Mouse (Mus musculus) heart, adult 2 months (tissue): ENCODE data around the gene Cnot10.

ENCODE experiments used
- CTCF ChIP-seq: fragments of 200-600 bp; IDR thresholded peaks from 2 replicates; pipeline ENCODE4 v1.8.1; 2022; ENCODE audit warnings: antibody characterized with exemption, mild to moderate bottlenecking, moderate library complexity
- EP300 ChIP-seq: fragments of 200-500 bp; IDR thresholded peaks from 2 replicates; pipeline ENCODE4 v1.6.1; 2011; ENCODE audit warnings: low read depth, low read length, control low read depth; ENCODE audit not compliant: insufficient read depth
- POLR2A ChIP-seq: fragments of 200-500 bp; IDR thresholded peaks from 2 replicates; pipeline ENCODE4 v1.6.1; 2011; ENCODE audit warnings: mild to moderate bottlenecking, low read depth, low read length, control low read depth; ENCODE audit not compliant: insufficient read depth

DNA sequence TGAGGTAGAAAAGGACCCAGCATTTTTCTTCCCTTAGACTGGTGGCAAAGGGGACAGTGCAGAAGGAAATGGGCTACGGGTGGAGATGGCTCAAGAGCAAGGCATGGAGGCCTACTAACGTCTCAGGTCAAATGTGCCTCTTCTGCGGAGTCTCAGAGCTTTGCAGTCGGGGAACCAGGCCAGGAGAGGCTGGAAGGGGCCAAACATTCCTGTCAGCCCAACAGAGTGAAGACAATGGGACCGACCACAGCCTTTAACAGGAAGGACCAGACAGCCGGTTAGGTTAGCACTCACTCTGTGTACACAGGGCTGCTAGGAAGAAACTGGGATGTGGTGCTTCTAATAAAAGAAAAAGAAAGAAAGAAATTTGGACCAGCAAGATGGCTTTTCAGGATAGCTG, 90.0 kb downstream of the Cnot10 start:
- no peak for TF ChIP-seq CTCF
- TF ChIP-seq EP300 = no peak
- TF ChIP-seq POLR2A = no peak
